Mouse (Mus musculus): ENCODE data around the gene 9130409I23Rik. TPM values are rescaled to one million over a fixed set of nuclear protein-coding genes. Genes with fewer than 3 reads are reported as not detected.

The 9130409I23Rik gene
- polyA plus RNA-seq, 1 experiment from 2014 or later, result not detected

Other genes with a start within 250 kb of the 9130409I23Rik start
- gene H3f3a, start 237.3 kb upstream of the 9130409I23Rik start, polyA plus RNA-seq (2016; fragmentation: Nextera tagmentation; extraction: Ambion mirVana), result 3,507 and 3,679 TPM in 2 replicates
- 39.0 and 39.1 TPM in 2 replicates for gene Sde2, start 200.1 kb upstream of the 9130409I23Rik start, polyA plus RNA-seq (2016; fragmentation: Nextera tagmentation; extraction: Ambion mirVana)
- 0.17 TPM in 1 of 2 replicates, not detected in the other for gene Lefty2, start 158.1 kb upstream of the 9130409I23Rik start, polyA plus RNA-seq (2016; fragmentation: Nextera tagmentation; extraction: Ambion mirVana)
- gene Pycr2, start 146.9 kb upstream of the 9130409I23Rik start, polyA plus RNA-seq (2016; fragmentation: Nextera tagmentation; extraction: Ambion mirVana), result 98.3 and 98.4 TPM in 2 replicates
- gene Lefty1, start 116.2 kb upstream of the 9130409I23Rik start, polyA plus RNA-seq (2016; fragmentation: Nextera tagmentation; extraction: Ambion mirVana), result 0.24 and 0.34 TPM in 2 replicates
- gene Tmem63a, start 108.9 kb upstream of the 9130409I23Rik start, polyA plus RNA-seq (2016; fragmentation: Nextera tagmentation; extraction: Ambion mirVana), result 2.0 and 2.4 TPM in 2 replicates
- 0.95 and 1.3 TPM in 2 replicates for gene Ephx1, start 30.3 kb upstream of the 9130409I23Rik start, polyA plus RNA-seq (2016; fragmentation: Nextera tagmentation; extraction: Ambion mirVana)
- 44.5 and 47.2 TPM in 2 replicates for gene Nvl, start 93.0 kb downstream of the 9130409I23Rik start, polyA plus RNA-seq (2016; fragmentation: Nextera tagmentation; extraction: Ambion mirVana)
- 80.4 and 82.9 TPM in 2 replicates for gene Cnih4, start 93.5 kb downstream of the 9130409I23Rik start, polyA plus RNA-seq (2016; fragmentation: Nextera tagmentation; extraction: Ambion mirVana)
- gene Wdr26, start 160.8 kb downstream of the 9130409I23Rik start, polyA plus RNA-seq (2016; fragmentation: Nextera tagmentation; extraction: Ambion mirVana), result 46.7 and 48.8 TPM in 2 replicates